Mouse (Mus musculus): ENCODE measurements around the gene Ppp6r2. TPM values are rescaled to one million over a fixed set of nuclear protein-coding genes. Genes with fewer than 3 reads are reported as not detected.

Ppp6r2 gene
- polyA plus RNA-seq, 1 experiment: 299 TPM

GRCm38 (mm10) chr15:89316146-89316545, 104.8 kb downstream of the Ppp6r2 start:
- peaks cover 29% of the 10 kb centered on the region for H3K4me1 ChIP-seq (replicated peaks; ENCODE audit: control insufficient read depth, insufficient read depth, low read length)
- peak; percentile 50 for DNase-seq
- TF ChIP-seq CTCF (IDR thresholded peaks at IDR 0.05; ENCODE audit: borderline replicate concordance, control insufficient read depth, extremely low read depth, insufficient read depth, low read length, poor library complexity): peak; percentile 57; the same call in 1 of the 2 replicates
- no peak for TF ChIP-seq POLR2A (IDR thresholded peaks at IDR 0.05; ENCODE audit: control insufficient read depth, extremely low read depth, insufficient read depth, low read length, poor library complexity)
- no peak overlapping the region for H3K4me3 ChIP-seq (ENCODE audit: control insufficient read depth, insufficient read depth, low read length)
- no peaks in the 10 kb centered on the region for H3K36me3 ChIP-seq (ENCODE audit: control insufficient read depth, insufficient read depth, low read length)
- H3K27ac ChIP-seq (ENCODE audit: control insufficient read depth, insufficient read depth, low read length): no peak overlapping the region
- H3K27me3 ChIP-seq (ENCODE audit: control insufficient read depth, insufficient read depth, low read length): no peaks in the 10 kb centered on the region
- 90% methylated on average over 11 of the region's 11 CpGs for WGBS

GRCm38 (mm10) chr15:89321264-89321663, 109.9 kb downstream of the Ppp6r2 start:
- Histone ChIP-seq H3K4me1 (replicated peaks; ENCODE audit: control insufficient read depth, insufficient read depth, low read length) (no peaks in the 10 kb centered on the region), H3K4me3 (ENCODE audit: control insufficient read depth, insufficient read depth, low read length) (no peak overlapping the region), H3K36me3 (ENCODE audit: control insufficient read depth, insufficient read depth, low read length) (no peaks in the 10 kb centered on the region), H3K27ac (ENCODE audit: control insufficient read depth, insufficient read depth, low read length) (no peak overlapping the region), H3K27me3 (ENCODE audit: control insufficient read depth, insufficient read depth, low read length) (no peaks in the 10 kb centered on the region)
- WGBS: 63% methylated on average over 8 of the region's 8 CpGs
- DNase-seq: no peak
- no peak for TF ChIP-seq POLR2A (IDR thresholded peaks at IDR 0.05; ENCODE audit: control insufficient read depth, extremely low read depth, insufficient read depth, low read length, poor library complexity)
- TF ChIP-seq CTCF (IDR thresholded peaks at IDR 0.05; ENCODE audit: borderline replicate concordance, control insufficient read depth, extremely low read depth, insufficient read depth, low read length, poor library complexity): no peak

- Histone ChIP-seq H3K4me3 (ENCODE audit: control insufficient read depth, insufficient read depth, low read length) (no peak within 1 kb of the TSS), H3K27ac (ENCODE audit: control insufficient read depth, insufficient read depth, low read length) (no peak within 1 kb of the TSS), H3K36me3 (ENCODE audit: control insufficient read depth, insufficient read depth, low read length) (no peaks in the 10 kb centered on the region), H3K4me1 (replicated peaks; ENCODE audit: control insufficient read depth, insufficient read depth, low read length) (no peaks in the 10 kb centered on the region), H3K27me3 (ENCODE audit: control insufficient read depth, insufficient read depth, low read length) (no peaks in the 10 kb centered on the region)
- no peak for DNase-seq
- WGBS: 74% methylated on average over 26 of the region's 26 CpGs
- TF ChIP-seq CTCF (IDR thresholded peaks at IDR 0.05; ENCODE audit: borderline replicate concordance, control insufficient read depth, extremely low read depth, insufficient read depth, low read length, poor library complexity): no peak
- TF ChIP-seq POLR2A (IDR thresholded peaks at IDR 0.05; ENCODE audit: control insufficient read depth, extremely low read depth, insufficient read depth, low read length, poor library complexity): no peak
Observed at GRCm38 (mm10) chr15:89322670-89323522, 111.5 kb downstream of the Ppp6r2 start, which contains the start of gene Adm2. Adm2 (plus strand) TSS chr15:89322720.

GRCm38 (mm10) chr15:89323656-89324055, 112.3 kb downstream of the Ppp6r2 start:
- WGBS: 49% methylated on average over 4 of the region's 4 CpGs
- no peaks in the 10 kb centered on the region for H3K4me1 ChIP-seq (replicated peaks; ENCODE audit: control insufficient read depth, insufficient read depth, low read length)
- no peak overlapping the region for H3K4me3 ChIP-seq (ENCODE audit: control insufficient read depth, insufficient read depth, low read length)
- no peaks in the 10 kb centered on the region for H3K27me3 ChIP-seq (ENCODE audit: control insufficient read depth, insufficient read depth, low read length)
- DNase-seq: no peak
- TF ChIP-seq POLR2A (IDR thresholded peaks at IDR 0.05; ENCODE audit: control insufficient read depth, extremely low read depth, insufficient read depth, low read length, poor library complexity) (no peak), CTCF (IDR thresholded peaks at IDR 0.05; ENCODE audit: borderline replicate concordance, control insufficient read depth, extremely low read depth, insufficient read depth, low read length, poor library complexity) (no peak)
- no peaks in the 10 kb centered on the region for H3K36me3 ChIP-seq (ENCODE audit: control insufficient read depth, insufficient read depth, low read length)
- no peak overlapping the region for H3K27ac ChIP-seq (ENCODE audit: control insufficient read depth, insufficient read depth, low read length)

GRCm38 (mm10) chr15:89326441-89326840, 115.1 kb downstream of the Ppp6r2 start:
- no peak overlapping the region for H3K4me3 ChIP-seq (ENCODE audit: control insufficient read depth, insufficient read depth, low read length)
- TF ChIP-seq POLR2A (IDR thresholded peaks at IDR 0.05; ENCODE audit: control insufficient read depth, extremely low read depth, insufficient read depth, low read length, poor library complexity): no peak
- TF ChIP-seq CTCF (IDR thresholded peaks at IDR 0.05; ENCODE audit: borderline replicate concordance, control insufficient read depth, extremely low read depth, insufficient read depth, low read length, poor library complexity): no peak
- no peaks in the 10 kb centered on the region for H3K4me1 ChIP-seq (replicated peaks; ENCODE audit: control insufficient read depth, insufficient read depth, low read length)
- 98% methylated on average over 5 of the region's 5 CpGs for WGBS
- DNase-seq: no peak
- H3K27me3 ChIP-seq (ENCODE audit: control insufficient read depth, insufficient read depth, low read length): no peaks in the 10 kb centered on the region
- no peak overlapping the region for H3K27ac ChIP-seq (ENCODE audit: control insufficient read depth, insufficient read depth, low read length)
- H3K36me3 ChIP-seq (ENCODE audit: control insufficient read depth, insufficient read depth, low read length): no peaks in the 10 kb centered on the region

- DNase-seq: no peak
- Histone ChIP-seq H3K36me3 (ENCODE audit: control insufficient read depth, insufficient read depth, low read length) (no peaks in the 10 kb centered on the region), H3K4me1 (replicated peaks; ENCODE audit: control insufficient read depth, insufficient read depth, low read length) (no peaks in the 10 kb centered on the region), H3K27ac (ENCODE audit: control insufficient read depth, insufficient read depth, low read length) (no peak within 1 kb of the TSS), H3K27me3 (ENCODE audit: control insufficient read depth, insufficient read depth, low read length) (no peaks in the 10 kb centered on the region), H3K4me3 (ENCODE audit: control insufficient read depth, insufficient read depth, low read length) (no peak within 1 kb of the TSS)
- TF ChIP-seq CTCF (IDR thresholded peaks at IDR 0.05; ENCODE audit: borderline replicate concordance, control insufficient read depth, extremely low read depth, insufficient read depth, low read length, poor library complexity) (no peak), POLR2A (IDR thresholded peaks at IDR 0.05; ENCODE audit: control insufficient read depth, extremely low read depth, insufficient read depth, low read length, poor library complexity) (no peak)
- WGBS: 93% methylated on average over 7 of the region's 7 CpGs
Observed at GRCm38 (mm10) chr15:89334271-89334670, 122.9 kb downstream of the Ppp6r2 start, which contains the start of gene Miox. Miox (plus strand) TSS chr15:89334398.

Data from thymus, adult 2 months (tissue).